Mouse (Mus musculus): Measurements from ENCODE around the gene Plxna2.

DNA sequence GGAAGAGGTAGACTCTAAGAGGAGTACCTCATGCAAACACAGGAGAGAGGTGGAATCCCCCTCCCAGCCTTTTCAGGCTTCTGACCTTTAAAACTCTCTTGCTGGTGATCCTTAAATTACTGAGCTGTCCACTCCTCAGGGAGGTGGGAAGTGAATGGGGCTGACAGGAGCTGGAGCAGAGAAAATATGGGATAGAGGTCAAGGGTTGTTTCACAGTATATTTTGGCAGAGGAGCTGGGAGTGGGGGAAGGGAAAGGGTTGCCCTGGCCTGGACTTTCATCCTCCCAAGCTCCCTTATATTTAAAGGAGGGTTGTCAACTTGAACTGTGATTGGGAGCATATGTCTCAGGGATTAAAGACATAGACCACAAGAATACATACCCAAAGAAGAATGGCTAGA is 61.1 kb downstream of the Plxna2 start:
- TF ChIP-seq POLR2A (IDR thresholded peaks at IDR 0.05; ENCODE audit: extremely low read depth, insufficient read depth, low read length): no peak
- TF ChIP-seq CTCF (IDR thresholded peaks at IDR 0.05; ENCODE audit: extremely low read depth, insufficient read depth, low read length): no peak

Data from cortical plate, adult 2 months (tissue).